Mouse (Mus musculus) central nervous system, embryonic 18 days (tissue): Measurements from ENCODE around the gene Get4. TPM values are rescaled to one million over a fixed set of nuclear protein-coding genes. Genes with fewer than 3 reads are reported as not detected.

Experiments
- polyA plus RNA-seq: library from polyadenylated mRNA; depleted of rRNA; stranded (reverse); fragments of >200 nt; gene quantifications from 2 replicates; pipeline ENCODE4 v1.2.3, GENCODE M21; 2012; rRNA removed

Gene Get4
- 101 and 108 TPM in 2 replicates for polyA plus RNA-seq

DNA sequence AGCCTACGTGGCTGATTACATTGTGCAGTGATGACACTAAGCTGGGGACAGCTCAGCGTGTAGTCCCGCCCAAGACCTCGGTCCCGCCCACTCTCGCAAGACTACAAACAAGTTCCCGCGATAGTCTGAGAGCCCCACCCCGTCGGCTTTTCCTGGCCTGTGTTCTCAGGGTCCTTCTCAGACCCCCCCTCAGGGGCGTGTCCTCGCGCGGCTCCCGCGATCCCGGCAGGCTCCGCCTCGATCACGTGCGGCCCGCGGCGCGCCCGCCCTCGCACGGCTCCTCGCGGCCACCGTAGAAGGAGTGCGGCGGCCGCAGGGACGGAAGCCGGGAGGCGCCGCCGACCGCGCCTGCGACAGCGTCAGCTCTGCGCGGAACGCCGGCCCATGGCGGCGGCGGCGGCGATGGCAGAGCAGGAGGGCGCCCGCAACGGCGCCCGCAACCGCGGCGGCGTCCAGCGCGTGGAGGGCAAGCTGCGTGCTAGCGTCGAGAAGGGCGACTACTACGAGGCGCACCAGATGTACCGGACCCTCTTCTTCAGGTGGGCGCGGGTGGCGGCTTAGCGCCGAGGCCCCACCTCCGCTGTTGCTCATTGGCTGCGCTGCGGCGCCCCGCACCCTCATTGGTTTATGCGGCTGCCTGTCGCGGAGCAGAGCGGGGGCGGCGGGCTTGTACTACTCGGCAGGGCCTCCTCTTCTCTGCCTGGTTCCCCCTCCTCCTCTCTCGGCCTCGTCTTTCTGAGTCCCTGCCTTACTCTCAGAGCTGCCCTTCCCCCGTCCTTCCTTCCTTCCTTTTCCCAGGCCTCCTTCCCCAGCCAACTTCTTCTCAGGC is at the start of gene Get4:
TSS of gene Get4 (plus strand) at position 244 of the 829 bp plus-strand sequence.

Other genes starting within 250 kb of the Get4 start
- 348 and 372 TPM in 2 replicates for gene Prkar1b, start 102.3 kb upstream of the Get4 start, polyA plus RNA-seq
- gene Dnaaf5, start 102.1 kb upstream of the Get4 start, polyA plus RNA-seq: 7.3 and 8.3 TPM in 2 replicates
- 75.3 and 78.6 TPM in 2 replicates for gene Sun1, start 51.7 kb upstream of the Get4 start, polyA plus RNA-seq
- 118 and 121 TPM in 2 replicates for gene Adap1, start 73.3 kb downstream of the Get4 start, polyA plus RNA-seq
- gene Cox19, start 99.1 kb downstream of the Get4 start, polyA plus RNA-seq: 106 and 111 TPM in 2 replicates
- not detected in 2 replicates for gene Cyp2w1, start 100.3 kb downstream of the Get4 start, polyA plus RNA-seq
- 1.7 and 2.0 TPM in 2 replicates for gene Gpr146, start 125.4 kb downstream of the Get4 start, polyA plus RNA-seq
- 0.13 and 0.82 TPM in 2 replicates for gene C130050O18Rik, start 153.0 kb downstream of the Get4 start, polyA plus RNA-seq
- gene Gper1, start 170.8 kb downstream of the Get4 start, polyA plus RNA-seq: 4.5 and 4.6 TPM in 2 replicates
- 11.4 and 12.3 TPM in 2 replicates for gene 3110082I17Rik, start 208.2 kb downstream of the Get4 start, polyA plus RNA-seq
- 31.8 and 32.5 TPM in 2 replicates for gene Zfand2a, start 232.2 kb downstream of the Get4 start, polyA plus RNA-seq